Mouse (Mus musculus) bone marrow, adult 2 months (tissue): ENCODE measurements around the gene Col23a1.

Experiments used
- CTCF ChIP-seq: fragments of 200-500 bp; IDR thresholded peaks from 2 replicates; pipeline ENCODE4 v1.5.1; 2011; ENCODE audit warnings: low read length, control low read depth; ENCODE audit not compliant: control insufficient read depth, insufficient read depth
- POLR2A ChIP-seq: fragments of 200-500 bp; IDR thresholded peaks from 2 replicates; pipeline ENCODE4 v1.6.1; 2011; ENCODE audit warnings: low read depth, mild to moderate bottlenecking, control low read depth, low read length, borderline replicate concordance; ENCODE audit not compliant: control insufficient read depth

DNA sequence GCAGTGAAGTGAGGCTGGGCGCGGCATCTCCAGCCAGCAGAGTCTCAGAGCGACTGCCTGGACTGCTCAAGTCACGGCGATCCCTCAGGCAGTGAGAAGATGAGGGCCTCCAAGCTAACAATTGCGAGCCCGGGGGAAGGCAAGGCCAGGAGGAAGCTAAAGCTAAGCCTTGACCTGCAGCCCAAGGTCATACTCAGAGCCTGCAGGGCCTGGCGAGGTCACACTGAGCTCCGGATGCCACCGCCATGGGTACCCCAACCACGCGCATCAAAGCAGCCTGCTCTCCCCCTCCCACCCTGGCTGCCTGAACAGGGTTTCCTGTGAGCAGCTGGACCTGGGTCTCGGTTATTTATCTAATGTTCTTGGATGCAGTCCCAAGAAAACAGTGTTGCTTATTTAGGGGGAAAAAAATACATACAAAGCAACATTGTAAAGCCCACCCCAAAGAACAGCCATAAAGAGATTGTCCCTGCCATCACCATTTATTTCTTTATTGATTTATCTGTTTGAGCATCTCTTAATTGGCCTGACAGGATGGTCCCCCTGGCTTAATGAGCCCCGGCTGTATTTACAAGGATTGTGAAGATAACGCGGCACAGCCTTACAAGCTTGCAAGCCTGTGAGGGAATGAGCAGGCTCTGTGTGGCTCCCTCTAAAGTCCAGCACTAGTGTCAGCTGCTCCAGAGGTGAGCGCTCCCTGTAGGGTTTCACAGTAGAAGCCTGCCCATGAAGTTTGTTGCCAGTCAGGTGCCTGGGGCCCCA, 180.8 kb downstream of the Col23a1 start:
- TF ChIP-seq POLR2A (no peak), CTCF (no peak)
